Mouse (Mus musculus) activated CD4-positive, CD25-positive, alpha-beta regulatory T cell (primary cell): ENCODE measurements around the gene Nanp. TPM values are rescaled to one million over a fixed set of nuclear protein-coding genes. Genes with fewer than 3 reads are reported as not detected.

Experiments used
- polyA plus RNA-seq, 2 experiments: library from polyadenylated mRNA; unstranded; fragments of 100-300 nt; shearing (Covaris generic); gene quantifications; one replicate each; pipeline ENCODE4 v1.2.1; 2017

The Nanp gene
- polyA plus RNA-seq = 10 to 100 TPM; 30.5 to 47.6 TPM

GRCm38 (mm10) chr2:151039232-151039695 lies at the start of gene Nanp, which contains the start of gene Ninl:
TSS of gene Nanp (minus strand) at chr2:151039398.
TSS of gene Ninl (minus strand) at chr2:151039382.

Other genes starting within 250 kb of the Nanp start
- gene Abhd12, start 134.7 kb downstream of the Nanp start, polyA plus RNA-seq = 10 to 100 TPM; 74.7 to 79.5 TPM
- 1 to 10 TPM; 6.0 to 9.2 TPM for gene Gins1, start 134.0 kb downstream of the Nanp start, polyA plus RNA-seq
- gene Ninl, start within 50 bp of the Nanp start, polyA plus RNA-seq = under 1 TPM; 0.73 to 1.00 TPM
- under 1 TPM in 1 of 2 experiments, not detected in 1; 0.13 TPM for gene Gm14151, start 53.0 kb upstream of the Nanp start, polyA plus RNA-seq
- gene Gm14147, start 58.8 kb upstream of the Nanp start, polyA plus RNA-seq = not detected